Mouse (Mus musculus): Measurements from ENCODE around the gene Serf2. TPM values are rescaled to one million over a fixed set of nuclear protein-coding genes. Genes with fewer than 3 reads are reported as not detected.

Gene Serf2
- polyA plus RNA-seq (2015; fragmentation: Nextera tagmentation; extraction: Ambion mirVana): 330 and 368 TPM in 2 replicates

GRCm38 (mm10) chr2:121448739-121449535 lies at the start of gene Serf2:
TSS of gene Serf2 (plus strand) at chr2:121449195.
- H3K4me1 ChIP-seq: peaks cover 23% of the 10 kb centered on the region
- peak within 1 kb of the TSS; percentile 73 for H3K4me2 ChIP-seq (replicated peaks)
- H3K9ac ChIP-seq (replicated peaks): peak within 1 kb of the TSS; percentile 81
- ATAC-seq (replicated peaks): peak; percentile 99
- H3K9me3 ChIP-seq: no peaks in the 10 kb centered on the region
- no peaks in the 10 kb centered on the region for H3K27me3 ChIP-seq
- H3K4me3 ChIP-seq: peak within 1 kb of the TSS; percentile 69
- H3K27ac ChIP-seq (replicated peaks): peak within 1 kb of the TSS; percentile 95
- peaks cover 16% of the 10 kb centered on the region for H3K36me3 ChIP-seq
- WGBS: under 1% methylated on average over 65 of the region's 74 CpGs

- no peaks in the 10 kb centered on the region for H3K36me3 ChIP-seq
- no peaks in the 10 kb centered on the region for H3K9me3 ChIP-seq
- H3K27ac ChIP-seq (replicated peaks): no peak overlapping the region
- ATAC-seq (replicated peaks): no peak
- H3K27me3 ChIP-seq: no peaks in the 10 kb centered on the region
- H3K4me2 ChIP-seq (replicated peaks): no peak overlapping the region
- no peak overlapping the region for H3K9ac ChIP-seq (replicated peaks)
- H3K4me3 ChIP-seq: no peak overlapping the region
- H3K4me1 ChIP-seq: no peaks in the 10 kb centered on the region
Measured at GRCm38 (mm10) chr2:121403296-121403695, 45.7 kb upstream of the Serf2 start.

GRCm38 (mm10) chr2:121408160-121408559 lies 40.8 kb upstream of the Serf2 start:
- H3K4me2 ChIP-seq (replicated peaks): no peak overlapping the region
- no peak for ATAC-seq (replicated peaks)
- no peak overlapping the region for H3K27ac ChIP-seq (replicated peaks)
- H3K4me1 ChIP-seq: peaks cover 8% of the 10 kb centered on the region
- no peak overlapping the region for H3K4me3 ChIP-seq
- no peaks in the 10 kb centered on the region for H3K36me3 ChIP-seq
- H3K9me3 ChIP-seq: no peaks in the 10 kb centered on the region
- H3K9ac ChIP-seq (replicated peaks): no peak overlapping the region
- 33% methylated on average over 4 of the region's 4 CpGs for WGBS
- no peaks in the 10 kb centered on the region for H3K27me3 ChIP-seq

GRCm38 (mm10) chr2:121412843-121413386 lies 36.1 kb upstream of the Serf2 start:
- Histone ChIP-seq H3K27ac (replicated peaks) (peak overlapping the region; percentile 97), H3K36me3 (peaks cover 5% of the 10 kb centered on the region; the same call in 1 of the 2 replicates), H3K27me3 (no peaks in the 10 kb centered on the region), H3K4me2 (replicated peaks) (peak overlapping the region; percentile 47), H3K4me1 (peaks cover 31% of the 10 kb centered on the region), H3K9ac (replicated peaks) (peak overlapping the region; percentile 69), H3K4me3 (peak overlapping the region; percentile 91), H3K9me3 (no peaks in the 10 kb centered on the region)
- no peak for ATAC-seq (replicated peaks)
- 12% methylated on average over 4 of the region's 4 CpGs for WGBS

- WGBS: 0% methylated on average over 64 of the region's 68 CpGs
- Histone ChIP-seq H3K9me3 (no peaks in the 10 kb centered on the region), H3K4me3 (peak within 1 kb of the TSS; percentile 91), H3K36me3 (peaks cover 8% of the 10 kb centered on the region), H3K9ac (replicated peaks) (peak within 1 kb of the TSS; percentile 97), H3K4me1 (peaks cover 31% of the 10 kb centered on the region), H3K4me2 (replicated peaks) (peak within 1 kb of the TSS; percentile 70), H3K27ac (replicated peaks) (peak within 1 kb of the TSS; percentile 97), H3K27me3 (no peaks in the 10 kb centered on the region)
- peak; percentile 100 for ATAC-seq (replicated peaks)
Measured at GRCm38 (mm10) chr2:121413387-121414042, 35.5 kb upstream of the Serf2 start, which contains the start of the genes Pdia3 and Catsper2. TSS of gene Pdia3 (plus strand) at chr2:121413775. TSS of gene Catsper2 (minus strand) at chr2:121413792.

- peaks cover 12% of the 10 kb centered on the region for H3K36me3 ChIP-seq
- H3K27me3 ChIP-seq: no peaks in the 10 kb centered on the region
- peak overlapping the region; percentile 97 for H3K27ac ChIP-seq (replicated peaks)
- no peaks in the 10 kb centered on the region for H3K9me3 ChIP-seq
- peak; percentile 65 for ATAC-seq (replicated peaks)
- H3K4me2 ChIP-seq (replicated peaks): peak overlapping the region; percentile 70
- peak overlapping the region; percentile 91 for H3K4me3 ChIP-seq
- peaks cover 31% of the 10 kb centered on the region for H3K4me1 ChIP-seq
- H3K9ac ChIP-seq (replicated peaks): peak overlapping the region; percentile 97
- WGBS: under 1% methylated on average over 32 of the region's 32 CpGs
Measured at GRCm38 (mm10) chr2:121414139-121414685, 34.8 kb upstream of the Serf2 start.

GRCm38 (mm10) chr2:121415103-121415502 lies 33.9 kb upstream of the Serf2 start:
- Histone ChIP-seq H3K27me3 (no peaks in the 10 kb centered on the region), H3K4me3 (peak overlapping the region; percentile 91), H3K9me3 (no peaks in the 10 kb centered on the region), H3K27ac (replicated peaks) (no peak overlapping the region), H3K4me2 (replicated peaks) (peak overlapping the region; percentile 70), H3K4me1 (peaks cover 31% of the 10 kb centered on the region), H3K36me3 (peaks cover 16% of the 10 kb centered on the region), H3K9ac (replicated peaks) (peak overlapping the region; percentile 97; the same call in 1 of the 2 replicates)
- WGBS: 65% methylated on average over 3 of the region's 3 CpGs
- ATAC-seq (replicated peaks): no peak

GRCm38 (mm10) chr2:121415591-121415990 lies 33.4 kb upstream of the Serf2 start:
- Histone ChIP-seq H3K36me3 (peaks cover 16% of the 10 kb centered on the region), H3K4me2 (replicated peaks) (peak overlapping the region; percentile 70), H3K9ac (replicated peaks) (peak overlapping the region; percentile 97; the same call in 1 of the 2 replicates), H3K27ac (replicated peaks) (no peak overlapping the region), H3K27me3 (no peaks in the 10 kb centered on the region), H3K9me3 (no peaks in the 10 kb centered on the region), H3K4me1 (peaks cover 31% of the 10 kb centered on the region), H3K4me3 (peak overlapping the region; percentile 91; the same call in 1 of the 2 replicates)
- no peak for ATAC-seq (replicated peaks)
- 87% methylated on average over 3 of the region's 3 CpGs for WGBS

- 95% methylated on average over 6 of the region's 6 CpGs for WGBS
Measured at GRCm38 (mm10) chr2:121416356-121416755, 32.6 kb upstream of the Serf2 start.

GRCm38 (mm10) chr2:121418476-121418875 lies 30.5 kb upstream of the Serf2 start:
- Histone ChIP-seq H3K9ac (replicated peaks) (no peak overlapping the region), H3K36me3 (peaks cover 36% of the 10 kb centered on the region), H3K9me3 (no peaks in the 10 kb centered on the region), H3K27ac (replicated peaks) (no peak overlapping the region), H3K4me2 (replicated peaks) (no peak overlapping the region), H3K4me3 (no peak overlapping the region), H3K27me3 (no peaks in the 10 kb centered on the region), H3K4me1 (peaks cover 23% of the 10 kb centered on the region)
- no peak for ATAC-seq (replicated peaks)
- WGBS: 93% methylated on average over 3 of the region's 3 CpGs

More at GRCm38 (mm10) chr2:121416356-121416755, 32.6 kb upstream of the Serf2 start:
- no peak for ATAC-seq (replicated peaks)
- Histone ChIP-seq H3K27me3 (no peaks in the 10 kb centered on the region), H3K4me2 (replicated peaks) (0 out of 2 replicates have a peak overlapping the region, but pooled peaks have one; percentile 1), H3K27ac (replicated peaks) (no peak overlapping the region), H3K4me3 (no peak overlapping the region), H3K4me1 (peaks cover 31% of the 10 kb centered on the region), H3K9me3 (no peaks in the 10 kb centered on the region), H3K36me3 (peaks cover 18% of the 10 kb centered on the region), H3K9ac (replicated peaks) (no peak overlapping the region)

- ATAC-seq (replicated peaks): no peak
- H3K4me3 ChIP-seq: no peak overlapping the region
- H3K9me3 ChIP-seq: no peaks in the 10 kb centered on the region
- no peak overlapping the region for H3K27ac ChIP-seq (replicated peaks)
- H3K4me2 ChIP-seq (replicated peaks): no peak overlapping the region
- 96% methylated on average over 2 of the region's 2 CpGs for WGBS
- H3K4me1 ChIP-seq: no peaks in the 10 kb centered on the region
- peaks cover 74% of the 10 kb centered on the region for H3K36me3 ChIP-seq
- no peak overlapping the region for H3K9ac ChIP-seq (replicated peaks)
- no peaks in the 10 kb centered on the region for H3K27me3 ChIP-seq
Measured at GRCm38 (mm10) chr2:121423166-121423565, 25.8 kb upstream of the Serf2 start.

Measured in forebrain, embryonic 15.5 days (tissue).